36 mouse cellular contexts compared by ENCODE assay signal in genomic region chr7:43636194-43636593, GRCm38 (mm10). TPM values are rescaled to one million over a fixed set of nuclear protein-coding genes. Genes with fewer than 3 reads are reported as not detected.
A peak's percentile ranks its signal among the peaks of the same experiment; 100 is the strongest.
DNase-seq lines count a peak whose midpoint lies in the region; ATAC-seq and TF ChIP-seq lines count a peak whose summit lies in the region.
"Had no signal": no experiment of that assay in that cellular context is flagged by ENCODE, and none has a peak within 500 bp of the region (broad histone marks: within the 10 kb centered on the region; RNA-seq: fewer than 3 reads in every experiment).

No protein-coding gene starts in this region.

- H3K9ac ChIP-seq in MEL (ENCODE audit: control insufficient read depth, low read depth, low read length, poor library complexity, severe bottlenecking), result no peak overlapping the region
- H3K9ac ChIP-seq: forebrain, embryonic 13.5 days; heart, embryonic 15.5 days; hindbrain, embryonic 13.5 days; liver, embryonic 13.5 days; midbrain, embryonic 15.5 days had no signal

- H3K27ac ChIP-seq in MEL (ENCODE audit: control insufficient read depth, low read depth, low read length), result no peak overlapping the region
- H3K27ac ChIP-seq: forebrain, embryonic 13.5 days; heart, embryonic 10.5 days; heart, embryonic 15.5 days; hindbrain, embryonic 13.5 days; kidney, postnatal 0 days; liver, embryonic 13.5 days; midbrain, embryonic 15.5 days had no signal

- TF ChIP-seq EP300 in MEL (IDR thresholded peaks at IDR 0.05; ENCODE audit: low read depth in 1 of 2, low read length in 2 of 2), result no peak

- peak; percentile 93 for ATAC-seq in granulocyte monocyte progenitor cell, adult 5-6 weeks (replicated peaks; ENCODE audit: poor library complexity, severe bottlenecking)
- ATAC-seq in monocyte, adult 5-6 weeks (replicated peaks; ENCODE audit: insufficient number of reproducible peaks, low FRiP score, low TSS enrichment, poor library complexity, severe bottlenecking), result peak; percentile 80
- ATAC-seq: forebrain, embryonic 13.5 days; midbrain, embryonic 15.5 days had no signal

- H3K36me3 ChIP-seq in MEL (ENCODE audit: control insufficient read depth in 1 of 2, insufficient read depth in 2 of 2, low read length in 2 of 2), result no peaks in the 10 kb centered on the region; a peak in 1 of 4 replicates
- H3K36me3 ChIP-seq: heart, embryonic 10.5 days; heart, embryonic 15.5 days; hindbrain, embryonic 13.5 days; liver, embryonic 13.5 days; midbrain, embryonic 15.5 days had no signal

- peaks cover 0 to 2% of the 10 kb centered on the region in 2 experiments; a peak in 2 of 4 replicates for H3K4me1 ChIP-seq in MEL (ENCODE audit: control insufficient read depth in 1 of 2, insufficient read depth in 2 of 2, low read length in 2 of 2)
- H3K4me1 ChIP-seq: forebrain, embryonic 13.5 days; heart, embryonic 10.5 days; heart, embryonic 15.5 days; hindbrain, embryonic 13.5 days; liver, embryonic 13.5 days; midbrain, embryonic 15.5 days had no signal

- TF ChIP-seq CTCF in MEL (IDR thresholded peaks at IDR 0.05 in 2 of 3, conservative IDR thresholded peaks at IDR 0.05 in 1 of 3; ENCODE audit: control insufficient read depth in 1 of 3, insufficient read depth in 1 of 3, low read depth in 2 of 3, low read length in 3 of 3, poor library complexity in 1 of 3, severe bottlenecking in 1 of 3), result no peak

- no peaks in the 10 kb centered on the region for H3K9me3 ChIP-seq in MEL (replicated peaks; ENCODE audit: insufficient read depth, low read length)
- H3K9me3 ChIP-seq: forebrain, embryonic 13.5 days; heart, embryonic 10.5 days; heart, embryonic 15.5 days; hindbrain, embryonic 13.5 days; liver, embryonic 13.5 days; midbrain, embryonic 15.5 days had no signal

- peak; percentile 23 for DNase-seq in 416B (ENCODE audit: low read depth)
- DNase-seq in MEL (ENCODE audit: low read depth, low spot score), result peak; percentile 12
- no peak for DNase-seq in layer of hippocampus, postnatal 25 days (ENCODE audit: extremely low spot score in 1 of 2, low spot score in 1 of 2)
- no peak for DNase-seq in T-cell, adult 2 months (ENCODE audit: low spot score)
- DNase-seq in thymus, postnatal 25 days, result no peak
- DNase-seq: adrenal gland, postnatal 14 days; cerebellum, adult 18-20 months; cerebellum, postnatal 10 days; gastrocnemius, postnatal 14 days; heart, adult 11 months; heart, postnatal 36 days; kidney, adult 2 months; kidney, postnatal 4 days; layer of hippocampus, postnatal 36 days; left cerebral cortex, postnatal 4 days; liver, embryonic 13.5 days; lung, adult 2 months; lung, postnatal 4 days; right cerebral cortex, adult 18-20 months had no signal

- no peak overlapping the region for H3K4me3 ChIP-seq in MEL (ENCODE audit: control insufficient read depth in 1 of 2, insufficient read depth in 1 of 2, low read depth in 2 of 2, low read length in 2 of 2)
- H3K4me3 ChIP-seq: forebrain, embryonic 13.5 days; heart, embryonic 10.5 days; heart, embryonic 15.5 days; hindbrain, embryonic 13.5 days; liver, embryonic 13.5 days; midbrain, embryonic 15.5 days had no signal

- no peaks in the 10 kb centered on the region for H3K79me2 ChIP-seq in MEL (ENCODE audit: control insufficient read depth, insufficient read depth, low read length, poor library complexity)

- H3K27me3 ChIP-seq in MEL (ENCODE audit: control insufficient read depth in 1 of 2, insufficient read depth in 2 of 2, low read length in 2 of 2), result no peaks in the 10 kb centered on the region
- H3K27me3 ChIP-seq: CH12.LX; forebrain, embryonic 13.5 days; heart, embryonic 15.5 days; hindbrain, embryonic 13.5 days; liver, embryonic 13.5 days; midbrain, embryonic 15.5 days had no signal

- TF ChIP-seq RAD21 in MEL (IDR thresholded peaks at IDR 0.05; ENCODE audit: low read depth, low read length), result no peak

- TF ChIP-seq POLR2A in MEL (IDR thresholded peaks at IDR 0.05; ENCODE audit: control insufficient read depth in 1 of 2, insufficient read depth in 1 of 2, low read depth in 1 of 2, low read length in 2 of 2, poor library complexity in 1 of 2), result no peak

TF ChIP-seq in MEL, 35 proteins besides CTCF, POLR2A, EP300 and RAD21:
- no peak for TF ChIP-seq NRF1 (IDR thresholded peaks at IDR 0.05; ENCODE audit: insufficient read depth, low read depth, low read length, poor library complexity, severe bottlenecking)
- no peak for TF ChIP-seq TBP (IDR thresholded peaks at IDR 0.05; ENCODE audit: low read depth, low read length)
- no peak for TF ChIP-seq JUND (IDR thresholded peaks at IDR 0.05; ENCODE audit: low read depth, low read length)
- TF ChIP-seq ETS1 (IDR thresholded peaks at IDR 0.05; ENCODE audit: low read depth, low read length), result no peak
- TF ChIP-seq BHLHE40 (IDR thresholded peaks at IDR 0.05; ENCODE audit: borderline replicate concordance, low read depth, low read length), result no peak

RNA-seq across cellular contexts. Expression of gene Ceacam18, which starts 1.7 kb away (rescaled TPM):
- 0.08 and 0.13 TPM in 2 replicates for total RNA-seq in MEL (2012; rRNA removed)
- under 1 TPM in 1 of 2 experiments, not detected in 1; 0.04 TPM for polyA plus RNA-seq in MEL (2012; ENCODE audit: insufficient read depth in 1 of 2, insufficient read length in 2 of 2, low read depth in 1 of 2, low replicate concordance in 2 of 2, missing spikeins in 1 of 2)
- 0.28 TPM in 1 of 2 replicates, not detected in the other for total RNA-seq in granulocyte monocyte progenitor cell, adult 5-6 weeks (2014; fragmentation: Nextera tagmentation)
- total RNA-seq in granulocyte monocyte progenitor cell, adult 5-6 weeks (2017), result not detected in 2 replicates
- not detected in 3 replicates for total RNA-seq in monocyte, adult 5-6 weeks (2017)
- total RNA-seq in layer of hippocampus, postnatal 25 days (2021), result under 1 TPM in 1 of 2 experiments, not detected in 1; 0.12 TPM
- total RNA-seq: CH12.LX; ES-E14; gastrocnemius, postnatal 14 days; heart, postnatal 36 days had no signal
- polyA plus RNA-seq: C2C12; embryonic facial prominence, embryonic 11.5 days; forebrain, embryonic 13.5 days; heart, embryonic 10.5 days; heart, embryonic 15.5 days; hindbrain, embryonic 13.5 days; kidney, adult 2 months; kidney, postnatal 0 days; limb, embryonic 14.5 days; liver, embryonic 13.5 days; lung, adult 2 months; midbrain, embryonic 15.5 days; neural tube, embryonic 11.5 days; spleen, adult 2 months had no signal

RNA-seq across cellular contexts. Expression of gene Siglece, which starts 23.8 kb away (rescaled TPM):
- not detected in 2 replicates for total RNA-seq in MEL (2012; rRNA removed)
- polyA plus RNA-seq in MEL (2012; ENCODE audit: insufficient read depth in 1 of 2, insufficient read length in 2 of 2, low read depth in 1 of 2, low replicate concordance in 2 of 2, missing spikeins in 1 of 2), result under 1 TPM in 1 of 2 experiments, not detected in 1; 0.07 TPM
- total RNA-seq in granulocyte monocyte progenitor cell, adult 5-6 weeks (2014; fragmentation: Nextera tagmentation), result 13.1 and 15.1 TPM in 2 replicates
- total RNA-seq in granulocyte monocyte progenitor cell, adult 5-6 weeks (2017), result 5.2 and 9.0 TPM in 2 replicates
- total RNA-seq in monocyte, adult 5-6 weeks (2017), result 5.3 to 8.1 TPM (median 5.7 TPM) in 3 replicates
- total RNA-seq in layer of hippocampus, postnatal 25 days (2021), result under 1 TPM; 0.45 to 0.98 TPM
- total RNA-seq: CH12.LX, ES-E14 had no signal
- polyA plus RNA-seq: C2C12; embryonic facial prominence, embryonic 11.5 days had no signal

RNA-seq across cellular contexts. Expression of gene Zfp819, which starts 29.2 kb away (rescaled TPM):
- 0.10 TPM in 1 of 2 replicates, not detected in the other for total RNA-seq in MEL (2012; rRNA removed)
- polyA plus RNA-seq in MEL (2012; ENCODE audit: insufficient read depth in 1 of 2, insufficient read length in 2 of 2, low read depth in 1 of 2, low replicate concordance in 2 of 2, missing spikeins in 1 of 2), result under 1 TPM in 1 of 2 experiments, not detected in 1; 0.06 TPM
- total RNA-seq in granulocyte monocyte progenitor cell, adult 5-6 weeks (2014; fragmentation: Nextera tagmentation), result 1.4 TPM in 1 of 2 replicates, not detected in the other
- 0.17 and 0.98 TPM in 2 replicates for total RNA-seq in granulocyte monocyte progenitor cell, adult 5-6 weeks (2017)
- total RNA-seq in monocyte, adult 5-6 weeks (2017), result 0.43 TPM in 1 of 3 replicates, not detected in the others
- total RNA-seq in layer of hippocampus, postnatal 25 days (2021), result under 1 TPM in 1 of 2 experiments, not detected in 1; 0.20 TPM
- total RNA-seq: adrenal gland, postnatal 14 days; CH12.LX; gastrocnemius, postnatal 14 days; heart, postnatal 36 days had no signal
- polyA plus RNA-seq: C2C12; heart, embryonic 15.5 days; kidney, adult 2 months; liver, embryonic 13.5 days; lung, adult 2 months had no signal

RNA-seq across cellular contexts. Expression of gene Ctu1, which starts 35.6 kb away (rescaled TPM):
- total RNA-seq in MEL (2012; rRNA removed), result 12.4 and 17.2 TPM in 2 replicates
- polyA plus RNA-seq in MEL (2012; ENCODE audit: insufficient read depth in 1 of 2, insufficient read length in 2 of 2, low read depth in 1 of 2, low replicate concordance in 2 of 2, missing spikeins in 1 of 2), result 10 to 100 TPM in 1 of 2 experiments, not detected in 1; 15.6 TPM
- 5.6 and 8.7 TPM in 2 replicates for total RNA-seq in granulocyte monocyte progenitor cell, adult 5-6 weeks (2014; fragmentation: Nextera tagmentation)
- 5.5 and 9.5 TPM in 2 replicates for total RNA-seq in granulocyte monocyte progenitor cell, adult 5-6 weeks (2017)
- total RNA-seq in monocyte, adult 5-6 weeks (2017), result 3.4 to 6.1 TPM (median 5.4 TPM) in 3 replicates
- 10 to 100 TPM in 1 of 2 experiments, 1 to 10 TPM in 1; 8.8 to 11.6 TPM for total RNA-seq in layer of hippocampus, postnatal 25 days (2021)

RNA-seq across cellular contexts. Expression of gene Klk14, which starts 54.0 kb away (rescaled TPM):
- total RNA-seq in MEL (2012; rRNA removed), result not detected in 2 replicates
- polyA plus RNA-seq in MEL (2012; ENCODE audit: insufficient read depth in 1 of 2, insufficient read length in 2 of 2, low read depth in 1 of 2, low replicate concordance in 2 of 2, missing spikeins in 1 of 2), result under 1 TPM in 1 of 2 experiments, not detected in 1; 0.13 TPM
- total RNA-seq in granulocyte monocyte progenitor cell, adult 5-6 weeks (2014; fragmentation: Nextera tagmentation), result not detected in 2 replicates
- not detected in 2 replicates for total RNA-seq in granulocyte monocyte progenitor cell, adult 5-6 weeks (2017)
- not detected in 3 replicates for total RNA-seq in monocyte, adult 5-6 weeks (2017)
- not detected for total RNA-seq in layer of hippocampus, postnatal 25 days (2021)
- total RNA-seq: adrenal gland, postnatal 14 days; CH12.LX; gastrocnemius, postnatal 14 days; layer of hippocampus, adult 8-10 months; layer of hippocampus, postnatal 36 days had no signal
- polyA plus RNA-seq: C2C12; cortical plate, adult 2 months; embryonic facial prominence, embryonic 11.5 days; forebrain, embryonic 13.5 days; heart, embryonic 10.5 days; heart, embryonic 15.5 days; hindbrain, embryonic 13.5 days; kidney, postnatal 0 days; liver, embryonic 13.5 days; midbrain, embryonic 15.5 days; neural tube, embryonic 11.5 days; spleen, adult 2 months had no signal

Comparison
In these comparisons a context has a peak if more than half of its experiments do, and no peak if none do; other contexts are left out.
1. DNase-seq: peak in 416B (single experiment) and MEL (single experiment); none in layer of hippocampus, postnatal 25 days (0 of 2), T-cell, adult 2 months (single experiment) and thymus, postnatal 25 days (single experiment).